Mouse (Mus musculus) bone marrow macrophage, adult 2 months (primary cell): ENCODE measurements around the gene Ncapg.

Experiments
- CTCF ChIP-seq: IDR thresholded peaks from 2 replicates; pipeline ENCODE4 v1.5.1; 2012; ENCODE audit warnings: low read depth, mild to moderate bottlenecking, low read length, moderate library complexity
- POLR2A ChIP-seq: IDR thresholded peaks from 2 replicates; pipeline ENCODE4 v1.6.1; 2012; ENCODE audit warnings: mild to moderate bottlenecking, low read depth, low read length, borderline replicate concordance

DNA sequence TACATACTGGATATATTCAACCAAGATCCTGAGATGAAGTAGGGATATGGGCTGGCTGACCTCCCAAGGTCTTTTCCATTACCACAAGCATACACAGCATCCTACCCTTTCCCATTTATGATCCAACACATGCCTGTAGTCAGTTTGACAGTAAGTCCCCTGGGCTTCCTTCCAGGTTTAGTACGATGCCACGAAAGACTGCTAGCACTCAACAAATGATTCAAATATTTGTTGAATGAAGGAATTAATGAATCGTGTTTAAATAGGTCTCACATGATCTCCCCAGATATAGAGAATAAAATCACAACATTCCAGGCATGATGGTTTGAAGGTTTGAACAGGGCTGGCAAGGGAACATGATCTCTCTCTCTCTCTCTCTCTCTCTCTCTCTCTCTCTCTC is 31.3 kb upstream of the Ncapg start:
- no peak for TF ChIP-seq CTCF
- no peak for TF ChIP-seq POLR2A
